Mouse (Mus musculus) brain, embryonic 14.5 days (tissue): ENCODE results near the gene Ccr9.

Experiments
- CTCF ChIP-seq: fragments of 200-500 bp; IDR thresholded peaks from 2 replicates; pipeline ENCODE4 v1.5.1; 2012; ENCODE audit warnings: inconsistent platforms, mild to moderate bottlenecking, moderate library complexity, borderline replicate concordance; ENCODE audit not compliant: insufficient read depth, insufficient read length; ENCODE audit errors: extremely low read depth
- POLR2A ChIP-seq: fragments of 200-500 bp; IDR thresholded peaks from 2 replicates; pipeline ENCODE4 v1.6.1; 2012; ENCODE audit warnings: mild to moderate bottlenecking, inconsistent platforms, borderline replicate concordance; ENCODE audit not compliant: poor library complexity, insufficient read depth, insufficient read length, severe bottlenecking; ENCODE audit errors: extremely low read depth

DNA sequence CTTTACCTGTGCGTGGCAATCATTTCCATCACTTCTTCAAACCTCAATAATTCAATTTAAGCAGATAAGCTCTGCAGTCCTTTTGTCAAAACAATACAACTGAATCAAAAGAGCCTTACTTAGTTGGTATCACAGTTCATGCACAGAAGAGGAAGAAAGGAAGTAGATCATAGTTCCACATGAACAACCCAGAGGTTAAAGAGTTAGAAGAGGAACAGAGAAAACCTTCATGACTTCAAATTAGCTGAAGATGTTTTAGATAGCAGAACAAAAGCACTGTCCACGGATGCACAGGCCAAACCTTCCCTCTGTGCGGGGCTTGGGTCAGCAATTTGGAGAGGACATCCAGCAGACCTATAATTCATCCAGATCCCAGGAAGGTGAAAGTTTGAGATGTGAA lies 46.6 kb upstream of the Ccr9 start:
- TF ChIP-seq POLR2A (no peak), CTCF (no peak)
